Mouse (Mus musculus) ES-E14 (cell line): ENCODE results near the gene Lzts3.

Source experiments
- MAFK ChIP-seq: IDR thresholded peaks from 2 replicates; pipeline ENCODE4 v1.6.1; 2014; ENCODE audit warnings: mild to moderate bottlenecking, low read depth, low read length, inconsistent platforms; ENCODE audit not compliant: insufficient read depth
- ZC3H11A ChIP-seq: IDR thresholded peaks from 2 replicates; pipeline ENCODE4 v1.6.1; 2012; ENCODE audit warnings: low read depth, mild to moderate bottlenecking, inconsistent platforms, low read length, borderline replicate concordance
- ZNF384 ChIP-seq: IDR thresholded peaks from 2 replicates; pipeline ENCODE4 v1.6.1; 2012; ENCODE audit warnings: low read depth, low read length, inconsistent platforms

DNA sequence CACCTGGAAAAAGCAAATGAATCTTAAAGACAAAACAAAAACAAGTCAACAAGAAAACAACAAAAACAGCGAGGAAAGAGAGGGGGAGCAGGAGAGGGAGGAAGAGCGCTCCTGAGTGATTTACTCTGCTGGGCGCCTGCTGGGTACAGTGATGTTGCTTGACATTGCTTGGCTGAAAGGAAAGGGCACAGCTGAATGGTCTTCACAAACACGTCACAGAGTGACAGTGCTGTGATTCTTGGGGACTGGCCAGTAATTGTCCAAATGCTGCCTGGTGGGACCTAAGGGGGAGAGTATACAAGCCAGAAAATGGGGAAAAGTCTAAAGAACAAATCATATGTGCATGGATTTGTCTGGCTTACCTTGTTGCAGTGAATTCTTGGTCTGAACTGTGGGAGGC lies 40.4 kb downstream of the Lzts3 start:
- TF ChIP-seq ZNF384 (no peak), MAFK (no peak), ZC3H11A (no peak)
